Mouse (Mus musculus): ENCODE results near the gene Rhebl1.

Rhebl1 gene

DNA sequence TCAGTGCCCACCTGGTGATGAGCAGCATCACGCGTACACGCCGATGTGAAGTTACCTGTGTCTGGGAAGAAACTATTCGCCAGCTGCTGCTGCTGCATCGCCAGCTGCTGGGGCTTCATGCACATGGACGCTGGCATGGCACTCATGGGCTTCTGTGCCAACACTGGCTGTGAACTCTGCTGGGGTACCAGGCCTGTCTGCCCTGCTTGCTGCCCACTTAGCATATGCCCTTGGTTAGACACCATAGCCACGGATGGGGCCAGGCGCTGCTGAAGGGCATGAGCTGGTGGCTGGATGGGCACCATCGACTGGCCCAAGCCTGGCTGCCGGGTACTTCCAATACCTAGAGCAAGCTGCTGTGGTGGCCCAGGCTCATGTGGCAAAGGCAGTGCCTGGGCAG lies 45.2 kb downstream of the Rhebl1 start:
- DNase-seq = no peak

DNA sequence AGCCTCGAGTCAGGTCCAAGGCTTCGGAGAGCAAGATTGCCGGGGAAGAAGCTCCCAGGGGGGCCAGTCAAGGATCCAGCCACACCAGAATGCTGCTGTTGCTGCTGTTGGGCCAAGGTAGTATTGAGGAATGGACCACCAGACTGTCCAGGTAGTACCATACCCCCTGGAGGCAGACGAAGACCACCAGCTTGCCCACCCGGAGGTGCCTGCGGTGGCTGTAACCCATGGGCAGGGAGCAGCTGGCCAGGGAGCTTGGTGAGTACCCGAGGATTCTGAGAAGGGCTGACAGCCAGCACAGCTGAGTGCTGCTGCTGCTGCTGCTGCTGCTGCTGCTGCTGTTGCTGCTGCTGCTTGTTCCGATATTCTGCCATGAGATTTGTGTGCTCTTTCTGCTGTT lies 48.2 kb downstream of the Rhebl1 start:
- no peak for DNase-seq

DNA sequence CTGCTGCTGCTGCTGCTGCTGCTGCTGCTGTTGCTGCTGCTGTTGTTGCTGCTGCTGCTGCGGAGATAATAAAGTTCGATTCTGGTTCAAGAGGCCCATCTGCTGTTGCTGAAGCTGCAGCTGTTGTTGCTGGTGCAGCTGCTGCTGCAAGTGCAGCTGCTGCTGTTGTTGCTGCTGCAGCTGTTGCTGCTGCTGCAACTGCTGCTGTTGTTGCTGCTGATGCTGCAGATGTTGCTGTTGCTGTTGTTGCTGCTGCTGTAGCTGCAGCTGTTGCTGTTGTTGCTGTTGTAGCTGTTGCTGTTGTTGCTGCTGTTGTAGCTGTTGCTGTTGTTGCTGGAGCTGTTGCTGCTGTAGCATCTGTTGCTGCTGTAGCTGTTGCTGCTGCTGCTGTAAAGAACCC lies 49.2 kb downstream of the Rhebl1 start:
- no peak for DNase-seq

DNA sequence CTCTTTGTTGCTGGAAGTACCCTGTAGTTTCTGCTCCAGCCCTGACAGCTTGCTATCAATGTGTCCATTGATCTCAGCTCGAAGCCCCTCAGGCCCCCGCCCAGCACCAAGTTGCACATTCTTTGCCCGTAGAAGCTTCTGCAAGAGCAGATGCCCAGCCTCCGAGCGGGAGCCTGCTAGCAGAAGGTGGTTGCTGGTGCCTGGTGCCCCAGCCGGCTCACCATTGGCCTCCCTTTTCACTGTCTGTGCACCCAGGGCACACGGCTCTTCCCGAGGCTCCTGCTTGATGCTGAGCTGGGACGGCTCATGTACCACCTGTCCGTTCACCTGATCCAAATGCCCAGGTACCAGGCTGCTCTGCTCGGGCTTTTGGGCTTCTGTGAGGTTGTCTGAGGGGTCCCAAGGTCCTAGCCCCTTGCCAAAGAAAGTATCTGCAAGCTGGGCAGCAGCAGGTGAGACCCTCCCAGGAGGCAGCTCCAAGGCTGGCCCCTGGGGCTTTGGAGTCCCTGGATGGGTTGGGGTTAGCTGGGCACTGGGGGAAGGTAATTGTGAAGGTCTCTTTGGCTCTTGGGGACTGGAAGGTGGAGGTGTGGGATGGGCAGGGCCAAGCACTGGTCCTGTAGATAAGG lies 50.6 kb downstream of the Rhebl1 start:
- peak in 1 of 2 experiments; percentile 10 for DNase-seq

DNA sequence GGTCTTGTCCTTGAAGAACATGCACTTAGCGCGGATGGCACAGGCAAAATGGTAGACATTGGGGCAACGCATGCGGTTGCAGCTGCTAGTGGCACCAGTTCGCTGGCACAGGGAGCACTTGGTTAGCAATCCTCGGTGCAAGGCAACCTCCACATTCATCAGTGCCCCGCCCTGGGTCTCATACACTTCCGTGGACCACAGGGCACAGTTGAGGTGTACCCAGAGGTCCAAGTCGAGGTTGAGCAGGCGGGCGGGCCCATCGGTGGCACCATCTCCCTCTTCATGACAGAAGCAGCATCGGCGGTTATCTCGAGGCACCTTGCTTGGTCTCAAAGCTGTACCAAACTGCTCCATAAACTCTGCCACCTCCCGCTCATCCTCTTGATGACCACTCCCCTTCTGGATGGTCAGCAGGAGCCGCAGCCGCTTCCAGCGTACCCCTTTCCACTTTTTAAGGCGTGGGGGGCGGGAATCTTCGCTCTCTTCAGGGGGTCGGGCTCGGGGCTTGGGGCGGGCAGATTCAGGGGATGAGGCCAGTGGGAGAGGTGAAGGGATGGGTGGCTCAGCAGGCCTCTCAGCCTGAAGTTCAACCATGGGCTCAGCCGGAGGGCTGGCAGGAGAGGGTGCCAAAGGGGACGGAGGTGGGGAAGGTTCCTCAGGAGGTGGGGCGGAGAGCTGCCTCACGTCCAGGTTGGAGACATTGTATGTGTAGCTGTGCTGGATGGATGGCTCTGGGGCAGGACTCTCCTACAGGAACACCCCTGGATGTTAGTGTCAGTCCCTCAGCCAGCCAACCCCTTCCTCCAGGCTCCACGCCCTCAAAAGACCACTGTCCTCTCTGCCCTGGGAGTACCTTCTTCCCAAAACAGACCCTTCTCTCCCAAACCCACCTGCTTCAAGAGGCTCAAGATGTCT lies 54.4 kb downstream of the Rhebl1 start:
- DNase-seq = no peak

DNA sequence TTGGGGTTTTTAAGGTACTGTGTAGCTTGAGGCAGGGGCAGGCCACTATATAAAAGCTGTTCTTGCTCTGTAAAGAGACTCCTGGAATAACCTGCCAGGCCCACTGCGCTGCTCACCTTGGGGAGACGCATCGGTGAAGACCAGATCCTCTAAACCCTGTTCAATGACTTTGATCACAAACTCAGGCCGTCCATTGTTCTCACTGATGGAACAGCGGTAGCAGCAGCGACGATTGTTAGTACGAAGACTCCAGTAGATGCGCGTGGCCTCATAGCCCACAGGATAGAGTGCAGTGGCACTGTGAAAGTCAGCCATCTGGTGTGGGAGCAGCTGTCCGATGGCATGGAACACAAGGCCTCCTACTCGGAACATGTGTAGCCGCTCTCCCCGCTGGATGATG lies 55.2 kb downstream of the Rhebl1 start:
- DNase-seq = no peak

DNA sequence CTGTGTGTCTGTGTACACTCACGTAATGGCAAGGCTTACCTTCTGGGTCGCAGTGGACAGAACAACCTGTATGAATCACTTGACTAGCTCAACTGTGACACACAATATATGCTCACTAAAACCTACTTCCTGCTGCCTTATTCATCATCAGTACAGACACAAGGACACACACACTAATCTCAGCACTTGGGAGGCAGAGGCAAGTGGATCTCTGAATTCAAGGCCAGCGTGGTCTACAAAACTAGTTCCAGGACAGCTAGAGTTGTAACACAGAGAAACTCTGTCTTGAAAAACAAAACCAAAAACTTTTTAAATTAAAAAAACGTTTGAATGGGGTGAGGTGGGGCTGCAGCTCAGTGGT lies 56.6 kb downstream of the Rhebl1 start:
- DNase-seq = no peak

DNA sequence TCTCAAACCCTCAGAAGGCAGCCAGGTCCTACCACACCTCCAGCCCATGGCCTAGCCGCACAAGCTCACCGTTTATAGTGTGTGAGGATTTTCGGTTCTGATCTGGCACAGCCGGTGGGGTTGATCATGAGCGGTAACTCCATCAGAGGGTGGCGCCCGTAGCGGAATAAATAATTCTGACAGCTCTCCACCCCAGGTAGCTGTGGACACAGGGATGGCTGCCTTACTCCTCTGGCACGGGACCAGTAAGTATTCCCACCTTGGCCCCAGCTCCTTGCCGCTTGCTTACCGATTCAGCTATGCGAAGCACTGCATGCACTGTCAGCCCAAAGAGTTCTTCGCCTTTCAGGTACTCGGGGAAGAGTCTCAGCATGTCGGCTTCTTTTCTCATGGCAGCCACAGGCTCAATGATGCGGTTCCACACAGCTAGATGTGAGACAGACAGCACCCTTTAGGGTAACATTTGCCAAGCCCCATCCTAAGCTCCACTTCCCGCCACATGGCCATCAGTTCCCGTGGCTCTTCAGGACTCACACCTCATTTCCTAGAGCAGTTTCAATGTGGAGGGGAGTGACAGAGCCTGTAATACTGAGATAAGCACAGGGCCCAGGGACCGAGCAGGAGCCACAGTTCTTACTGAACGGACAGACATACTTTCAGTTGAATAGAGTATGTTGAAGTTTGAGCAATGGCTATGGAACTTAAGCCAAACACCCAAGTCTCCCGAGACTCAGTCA lies 57.2 kb downstream of the Rhebl1 start:
- no peak for DNase-seq

DNA sequence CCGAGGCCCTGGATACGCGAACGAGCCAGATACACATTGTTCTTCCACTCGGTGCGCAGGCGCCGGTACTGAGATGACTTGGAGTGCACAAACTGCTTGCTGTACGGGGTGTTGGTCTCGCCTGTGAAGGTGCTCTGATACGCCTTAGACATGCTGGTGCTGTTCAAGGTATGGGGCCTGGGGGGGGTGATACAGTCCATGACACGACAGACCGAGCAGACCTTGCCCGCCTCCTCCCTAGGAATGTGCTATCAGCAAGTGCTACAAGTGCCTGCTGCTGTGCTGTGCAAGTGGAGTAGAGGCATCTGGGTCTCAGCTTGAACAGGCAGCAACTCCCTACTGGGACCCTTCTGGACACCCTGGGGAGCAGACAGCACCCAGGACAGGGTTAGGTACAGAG lies 59.0 kb downstream of the Rhebl1 start:
- no peak for DNase-seq

DNA sequence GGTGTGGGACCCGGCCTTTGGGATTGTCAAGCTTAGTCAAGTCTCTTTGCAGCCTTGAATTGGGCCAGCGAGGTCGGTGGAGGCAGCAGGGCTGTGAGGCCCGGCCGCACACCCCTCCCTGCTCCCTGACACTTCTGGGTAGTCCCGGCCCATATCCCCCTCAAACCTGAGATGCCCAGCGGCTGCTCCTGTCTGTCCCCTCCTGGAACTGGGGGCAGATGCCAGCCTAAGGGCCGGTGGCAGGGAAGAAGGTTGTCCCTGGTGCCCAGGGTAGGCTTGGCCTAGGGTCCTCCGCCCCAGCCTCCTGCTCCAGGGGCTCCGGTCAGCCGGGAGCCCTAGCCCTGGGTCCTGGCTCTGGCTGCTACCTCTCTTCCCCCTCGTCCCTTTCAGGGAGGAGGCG lies 60.3 kb downstream of the Rhebl1 start:
- DNase-seq = no peak

DNA sequence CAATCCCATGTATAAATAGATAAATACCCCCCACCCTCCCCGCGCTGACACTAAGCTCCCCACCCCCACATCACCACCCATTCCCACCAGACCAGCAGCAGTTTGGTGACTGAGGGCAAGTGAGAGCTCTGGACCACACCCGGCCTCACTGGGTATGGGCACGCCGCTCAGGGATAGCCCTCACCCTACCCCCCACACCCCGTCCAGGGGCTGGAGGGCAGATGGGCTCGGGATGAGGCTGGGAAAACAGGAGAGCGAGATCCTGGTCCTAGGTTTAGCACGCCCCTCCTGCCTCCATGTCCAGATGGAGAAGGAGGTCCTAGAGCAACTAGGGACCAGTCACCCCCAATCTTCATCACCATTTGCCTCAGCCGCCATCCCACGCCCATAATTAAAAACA lies 61.1 kb downstream of the Rhebl1 start:
- DNase-seq = peak in 1 of 2 experiments; percentile 44

DNA sequence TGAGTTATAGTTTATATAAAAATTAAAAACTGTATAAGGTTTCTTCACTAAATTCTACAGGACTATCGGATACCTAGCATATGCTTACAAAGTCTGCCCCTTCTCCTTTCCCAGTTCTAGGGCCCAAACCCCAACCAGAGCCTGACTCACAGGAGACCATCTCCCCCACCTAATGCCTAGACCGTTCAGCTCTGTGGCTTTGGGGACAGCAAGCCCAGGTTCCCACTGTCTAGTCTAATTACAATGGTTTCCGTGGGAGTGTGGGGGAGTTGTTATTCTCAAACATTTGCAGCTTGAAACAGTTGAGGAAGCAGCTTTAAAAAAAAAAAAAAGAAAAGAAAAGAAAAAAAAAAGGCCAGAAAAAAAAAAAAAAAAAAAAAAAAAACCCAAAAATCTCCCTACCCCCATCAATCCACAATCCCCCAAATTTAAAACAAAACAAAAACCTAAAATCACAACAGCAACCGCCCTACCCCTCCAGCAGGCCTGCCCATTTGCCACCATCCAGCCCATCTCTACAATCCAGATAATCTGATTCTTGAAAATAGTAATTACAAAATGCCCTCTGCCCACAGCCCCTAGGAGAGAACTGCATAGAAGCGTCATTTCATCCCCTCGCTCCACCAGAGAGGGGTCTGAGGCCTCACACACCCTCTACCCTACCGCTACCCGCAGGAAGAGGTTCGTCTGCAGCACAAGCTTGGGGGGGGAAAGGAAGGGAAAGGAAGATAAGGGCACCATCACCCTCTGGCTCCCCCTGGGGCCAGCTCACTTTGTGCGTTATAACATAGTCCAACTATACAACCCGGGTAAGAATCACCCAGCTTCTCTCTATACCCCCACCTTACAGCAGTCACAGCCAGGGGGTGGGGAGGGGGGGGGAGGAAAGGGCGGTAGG lies 61.9 kb downstream of the Rhebl1 start:
- peak; percentile 70 to 76 for DNase-seq

DNA sequence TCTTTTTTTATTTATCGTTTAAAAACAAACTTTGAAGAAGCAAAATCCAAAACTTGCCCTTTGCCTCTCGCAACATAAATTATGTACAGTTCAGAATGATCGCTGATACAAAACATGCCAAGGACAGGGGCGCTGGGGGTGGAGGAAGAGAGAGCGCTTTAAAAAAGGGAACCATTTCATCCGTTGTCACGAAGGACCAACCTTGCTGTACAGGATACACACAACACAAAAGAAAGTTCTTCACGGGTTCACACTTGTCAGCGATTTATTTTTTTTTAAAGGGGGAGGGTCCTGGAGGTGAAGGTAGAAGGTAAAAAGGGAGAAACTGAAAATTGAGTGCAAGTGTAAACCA lies 62.7 kb downstream of the Rhebl1 start:
- no peak for DNase-seq

DNA sequence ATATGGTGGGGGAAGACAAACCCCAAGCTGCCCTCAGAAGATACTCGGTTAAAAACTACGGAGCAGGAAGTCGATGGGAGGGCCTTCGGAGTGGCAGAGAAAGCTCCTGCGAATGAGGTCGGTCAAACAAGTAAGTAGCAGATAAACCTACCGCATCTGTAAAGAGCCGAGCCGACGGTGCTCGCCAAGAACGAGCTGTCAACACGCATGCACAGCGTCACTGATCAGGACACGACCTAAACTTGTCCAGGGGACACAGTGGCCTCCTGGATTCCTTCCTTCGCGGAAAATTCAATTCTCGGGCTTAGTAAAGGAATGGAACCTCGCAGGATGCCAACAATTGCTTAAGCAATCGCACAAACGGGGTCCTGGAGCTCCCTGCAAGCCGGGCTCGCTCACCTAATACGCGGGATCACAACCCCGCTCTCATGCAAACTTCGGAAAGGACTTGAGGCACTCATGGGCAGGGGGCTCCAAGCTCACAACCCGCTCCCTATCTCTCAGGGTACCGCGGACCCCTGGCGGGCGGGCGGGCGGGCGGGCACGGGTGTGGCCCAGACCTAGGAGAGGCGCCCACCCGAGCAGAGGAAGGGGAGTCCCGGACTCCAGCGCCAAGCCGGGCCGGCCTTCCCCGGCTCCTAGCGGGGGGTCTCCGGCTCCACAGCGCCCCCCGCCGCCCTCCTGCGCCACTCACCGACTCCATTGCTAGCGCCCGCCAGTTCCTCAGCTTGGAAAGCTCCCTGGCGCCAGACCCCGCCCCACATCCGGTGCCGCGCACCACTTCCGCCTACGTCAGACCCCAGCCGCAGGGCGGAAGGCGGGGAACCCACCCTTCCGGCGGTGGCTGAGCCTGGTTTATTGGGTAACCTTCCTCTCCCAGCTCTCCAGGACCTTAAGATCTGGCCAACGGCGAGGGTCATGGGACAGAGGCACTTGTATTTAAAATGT lies 63.3 kb downstream of the Rhebl1 start, which contains the start of gene Prkag1:
TSS of gene Prkag1 (minus strand) at position 786 of the 948 bp plus-strand sequence.
- DNase-seq = peak; percentile 97 to 98
